Mouse (Mus musculus): Measurements from ENCODE around the gene Tbc1d9. TPM values are rescaled to one million over a fixed set of nuclear protein-coding genes. Genes with fewer than 3 reads are reported as not detected.

Tbc1d9 gene
- 61.4 and 62.9 TPM in 2 replicates for polyA plus RNA-seq (2012; rRNA removed)

DNA sequence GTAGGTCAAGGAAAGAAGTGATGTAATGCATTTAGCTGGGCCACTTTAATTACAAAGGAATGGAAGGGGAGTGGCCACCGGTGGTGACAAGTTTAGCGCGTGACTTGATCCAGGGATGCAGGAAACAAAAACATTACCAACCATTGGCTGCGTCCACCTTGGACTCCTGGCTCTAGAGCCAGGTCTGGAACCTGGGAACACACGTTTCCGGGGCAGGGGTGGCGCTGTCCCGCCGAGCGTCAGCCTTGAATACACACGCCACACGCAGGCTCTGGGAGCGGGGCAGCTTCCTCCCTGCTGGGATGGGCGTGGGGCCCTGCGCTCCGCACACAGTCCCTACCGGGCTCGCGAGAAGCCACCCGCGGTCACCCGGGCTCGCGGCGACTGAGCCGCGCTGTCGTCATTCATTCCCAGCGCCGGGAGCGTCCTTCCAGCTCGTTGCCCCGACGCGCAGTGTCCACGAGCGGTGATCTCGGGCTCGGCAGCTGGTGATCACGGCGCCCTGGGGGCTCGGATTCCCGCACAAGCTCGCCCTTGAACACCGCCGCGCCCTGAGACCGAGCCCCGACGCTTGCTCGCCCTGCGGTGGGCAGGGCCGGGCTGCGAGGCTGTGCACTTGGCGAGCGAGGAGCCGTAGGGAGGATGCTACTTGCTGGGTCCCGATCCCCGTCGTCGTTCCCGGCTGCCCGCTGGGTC lies at the start of gene Tbc1d9:
TSS of gene Tbc1d9 (plus strand) at position 118 of the 696 bp plus-strand sequence.

DNA sequence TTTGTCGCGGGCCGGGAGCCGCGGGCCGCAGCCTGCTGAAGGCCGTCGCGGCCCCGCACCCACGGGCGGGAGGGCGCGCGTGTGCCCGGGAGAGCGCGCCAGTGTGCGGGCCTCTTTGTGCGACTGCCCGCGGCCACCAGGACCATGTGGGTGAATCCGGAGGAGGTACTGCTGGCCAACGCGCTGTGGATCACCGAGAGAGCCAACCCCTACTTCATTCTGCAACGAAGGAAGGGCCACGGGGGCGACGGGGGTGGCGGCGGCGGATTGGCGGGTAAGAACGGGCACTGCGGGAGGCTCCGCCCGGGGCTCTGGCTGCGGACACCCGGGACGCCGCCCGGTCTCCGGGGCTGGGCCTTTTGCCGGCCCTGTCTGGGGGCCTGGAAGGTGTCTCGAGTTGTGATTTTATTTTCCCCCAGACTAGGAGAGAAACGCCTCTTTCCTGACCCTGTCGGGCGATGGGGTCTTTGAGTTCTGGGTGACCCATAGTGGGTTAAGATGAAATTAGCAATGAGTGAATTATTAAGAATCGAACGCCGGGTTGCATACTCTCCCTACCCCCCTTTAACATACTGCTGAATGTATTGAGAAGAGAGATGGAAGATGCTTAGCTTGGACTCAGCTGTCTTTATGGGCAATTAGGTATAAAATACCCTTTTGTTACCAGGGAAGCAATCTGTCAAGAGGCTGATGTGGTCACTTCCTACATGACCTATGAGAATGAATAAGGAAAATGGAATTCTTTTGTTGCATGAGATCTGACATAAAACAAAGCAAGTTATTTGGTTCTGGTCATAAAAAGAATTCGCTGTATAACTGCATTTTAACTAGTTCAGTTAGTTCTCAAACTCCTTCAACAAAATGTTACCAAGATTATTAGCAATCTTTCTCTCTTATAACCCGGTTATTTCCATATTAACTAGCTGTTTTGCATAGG lies 1.0 kb downstream of the Tbc1d9 start, which contains the start of gene Gm10645:
TSS of gene Gm10645 (minus strand) at position 240 of the 937 bp plus-strand sequence.

DNA sequence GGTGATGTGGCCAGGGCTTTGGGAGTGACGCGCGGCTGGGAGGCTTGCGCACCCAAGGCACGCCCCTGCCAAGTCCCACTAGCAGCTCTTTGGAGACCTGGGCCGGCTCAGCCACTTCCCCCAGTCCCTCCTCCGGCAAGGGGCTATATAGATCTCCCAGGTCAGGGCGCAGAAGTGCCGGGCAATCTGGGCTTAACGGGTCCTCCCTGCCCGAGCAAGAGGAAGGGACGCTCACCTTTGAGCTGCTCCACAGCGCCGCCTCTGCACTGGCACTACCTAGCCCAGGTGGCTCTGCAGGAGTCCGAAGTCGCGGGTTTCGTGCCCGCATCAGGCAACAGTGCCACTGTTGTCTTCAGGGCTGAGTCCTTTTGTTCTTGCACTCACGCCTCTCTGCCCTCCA lies 125.0 kb downstream of the Tbc1d9 start, which contains the start of gene Ucp1:
TSS of gene Ucp1 (plus strand) at position 177 of the 400 bp plus-strand sequence.

Other genes starting within 250 kb of the Tbc1d9 start
- gene Gm10645, start 818 bp downstream of the Tbc1d9 start, polyA plus RNA-seq (2012; rRNA removed), result 2.3 and 2.5 TPM in 2 replicates
- gene Ucp1, start 125.0 kb downstream of the Tbc1d9 start, polyA plus RNA-seq (2012; rRNA removed), result 0.35 and 0.56 TPM in 2 replicates
- gene Elmod2, start 167.1 kb downstream of the Tbc1d9 start, polyA plus RNA-seq (2012; rRNA removed), result 18.7 and 20.3 TPM in 2 replicates
- not detected in 2 replicates for gene Mgat4d, start 183.1 kb downstream of the Tbc1d9 start, polyA plus RNA-seq (2012; rRNA removed)
- 9.0 and 10.4 TPM in 2 replicates for gene Clgn, start 224.5 kb downstream of the Tbc1d9 start, polyA plus RNA-seq (2012; rRNA removed)